Mouse (Mus musculus) left cerebral cortex, postnatal 4 days (tissue): ENCODE results near the gene Gm45618. TPM values are rescaled to one million over a fixed set of nuclear protein-coding genes. Genes with fewer than 3 reads are reported as not detected.

Source experiments
- DNase-seq: peaks from one replicate; pipeline ENCODE4 v3.0.0-alpha.2; 2022
- intact Hi-C: fragments of 180-260 bp; cut with DNase I; formaldehyde crosslinking; loops from one replicate; pipeline ENCODE4 v1.15.1; 2025
- total RNA-seq, 2 experiments: library from RNA; stranded (reverse); gene quantifications; 2 replicates each; pipeline ENCODE4 v1.2.3; 2021

The Gm45618 gene
- total RNA-seq, 2 experiments from 2014 or later = not detected

- no peak for DNase-seq
- intact Hi-C loops = no loop called here
Observed at GRCm38 (mm10) chr7:142074146-142074886, 46.2 kb downstream of the Gm45618 start.

- intact Hi-C loops = no loop called here
- DNase-seq = no peak
Observed at GRCm38 (mm10) chr7:142071717-142072116, 48.8 kb downstream of the Gm45618 start.

- DNase-seq = no peak
- intact Hi-C loops = no loop called here
Observed at GRCm38 (mm10) chr7:142071212-142071578, 49.3 kb downstream of the Gm45618 start.

- peak; percentile 83 for DNase-seq
- intact Hi-C loops = no loop called here
Observed at GRCm38 (mm10) chr7:142070458-142071211, 49.9 kb downstream of the Gm45618 start.

Other genes starting within 250 kb of the Gm45618 start
- 10 to 100 TPM; 77.1 to 81.7 TPM for gene Tollip, start 202.2 kb downstream of the Gm45618 start, total RNA-seq
- gene Brsk2, start 171.0 kb downstream of the Gm45618 start, total RNA-seq = 100 to 1,000 TPM; 167 TPM
- 10 to 100 TPM; 21.1 to 21.2 TPM for gene Mob2, start 59.7 kb downstream of the Gm45618 start, total RNA-seq
- gene Dusp8, start 24.9 kb downstream of the Gm45618 start, total RNA-seq = 100 to 1,000 TPM; 142 to 154 TPM
- not detected for gene Gm39115, start 15.3 kb upstream of the Gm45618 start, total RNA-seq
- gene Gm45337, start 23.9 kb upstream of the Gm45618 start, total RNA-seq = not detected
- gene Gm29735, start 36.4 kb upstream of the Gm45618 start, total RNA-seq = not detected
- gene Gm4553, start 45.0 kb upstream of the Gm45618 start, total RNA-seq = not detected
- not detected for gene Krtap5-2, start 55.3 kb upstream of the Gm45618 start, total RNA-seq
- gene Gm10153, start 69.7 kb upstream of the Gm45618 start, total RNA-seq = not detected
- not detected for gene Krtap5-3, start 80.6 kb upstream of the Gm45618 start, total RNA-seq
- not detected for gene Gm7579, start 91.1 kb upstream of the Gm45618 start, total RNA-seq
- not detected for gene Krtap5-5, start 109.2 kb upstream of the Gm45618 start, total RNA-seq
- gene Gm40460, start 120.3 kb upstream of the Gm45618 start, total RNA-seq = not detected
- not detected for gene Gm2431, start 137.6 kb upstream of the Gm45618 start, total RNA-seq
- gene Gm4559, start 153.6 kb upstream of the Gm45618 start, total RNA-seq = not detected
- not detected for gene Krtap5-1, start 176.4 kb upstream of the Gm45618 start, total RNA-seq
- not detected for gene Krtap5-4, start 182.8 kb upstream of the Gm45618 start, total RNA-seq